9 mouse cellular contexts compared by ENCODE assay signal in the genomic region with DNA sequence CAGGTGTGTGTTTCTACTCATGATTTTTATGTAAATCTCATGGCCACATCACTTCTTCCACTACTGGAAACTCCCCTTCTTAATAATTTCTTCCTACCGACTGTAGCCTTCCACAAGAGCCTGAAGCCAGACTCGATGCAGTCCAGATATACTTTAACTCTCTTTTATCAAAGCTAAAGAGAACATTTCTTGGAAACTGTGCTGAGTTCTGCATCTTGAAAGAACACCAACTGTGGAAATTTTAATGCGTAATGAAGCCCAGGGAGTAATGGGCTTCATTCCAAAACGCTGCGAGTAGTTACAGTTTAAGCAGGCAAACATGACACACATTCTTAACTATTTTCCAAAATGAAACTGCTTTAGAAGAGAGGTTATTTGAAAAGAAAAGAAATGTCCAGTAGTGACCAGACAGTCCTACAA.
A peak's percentile ranks its signal among the peaks of the same experiment; 100 is the strongest.
DNase-seq lines count a peak whose midpoint lies in the region; ATAC-seq and TF ChIP-seq lines count a peak whose summit lies in the region.
"Had no signal": no experiment of that assay in that cellular context is flagged by ENCODE, and none has a peak within 500 bp of the region (broad histone marks: within the 10 kb centered on the region; RNA-seq: fewer than 3 reads in every experiment).

No protein-coding gene starts in this region.

- H3K4me1 ChIP-seq in forebrain, embryonic 14.5 days (ENCODE audit: control insufficient read depth, insufficient read depth, low read length): no peaks in the 10 kb centered on the region
- H3K4me1 ChIP-seq in forebrain, embryonic 10.5 days: no peaks in the 10 kb centered on the region
- peaks cover 4% of the 10 kb centered on the region; the same call in 1 of the 2 replicates for H3K4me1 ChIP-seq in embryonic fibroblast, embryonic 13.5 days (ENCODE audit: control insufficient read depth, insufficient read depth, low read length)
- H3K4me1 ChIP-seq in limb, embryonic 14.5 days (ENCODE audit: control insufficient read depth, insufficient read depth, low read length): 0 out of 2 replicates have a peak, but pooled peaks cover 5% of the 10 kb centered on the region

- no peaks in the 10 kb centered on the region for H3K9me3 ChIP-seq in forebrain, embryonic 14.5 days (replicated peaks; ENCODE audit: control insufficient read depth, low read length)
- no peaks in the 10 kb centered on the region for H3K9me3 ChIP-seq in forebrain, embryonic 10.5 days
- no peaks in the 10 kb centered on the region for H3K9me3 ChIP-seq in limb, embryonic 14.5 days (ENCODE audit: control insufficient read depth, low read length)

- TF ChIP-seq POLR2A in embryonic fibroblast, embryonic 13.5 days (IDR thresholded peaks at IDR 0.05; ENCODE audit: low read depth, low read length): no peak
- no peak for TF ChIP-seq POLR2A in limb, embryonic 14.5 days (IDR thresholded peaks at IDR 0.05; ENCODE audit: borderline replicate concordance, extremely low read depth, insufficient read depth, insufficient read length)

- no peak overlapping the region for H3K27ac ChIP-seq in forebrain, embryonic 14.5 days (ENCODE audit: low read depth, low read length)
- H3K27ac ChIP-seq in forebrain, embryonic 10.5 days: no peak overlapping the region
- H3K27ac ChIP-seq in embryonic fibroblast, embryonic 13.5 days (ENCODE audit: insufficient read depth, low read length): peak overlapping the region; percentile 83
- no peak overlapping the region for H3K27ac ChIP-seq in limb, embryonic 14.5 days (replicated peaks; ENCODE audit: low read depth, low read length)

- TF ChIP-seq CTCF in embryonic fibroblast, embryonic 13.5 days (IDR thresholded peaks at IDR 0.05; ENCODE audit: borderline replicate concordance, insufficient read depth, low read length): no peak

- H3K36me3 ChIP-seq in forebrain, embryonic 14.5 days (ENCODE audit: control insufficient read depth, insufficient read depth, low read length): no peaks in the 10 kb centered on the region
- H3K36me3 ChIP-seq in forebrain, embryonic 10.5 days (replicated peaks): no peaks in the 10 kb centered on the region
- H3K36me3 ChIP-seq in limb, embryonic 14.5 days (ENCODE audit: control insufficient read depth, insufficient read depth, low read length): no peaks in the 10 kb centered on the region

- ATAC-seq in forebrain, embryonic 14.5 days: no peak
- ATAC-seq in limb, embryonic 14.5 days (ENCODE audit: low FRiP score, low read depth): no peak

- DNase-seq in forebrain, embryonic 14.5 days (ENCODE audit: low spot score): peak; percentile 46
- DNase-seq in forebrain, embryonic 10.5 days (ENCODE audit: extremely low spot score, low spot score): no peak
- DNase-seq in left cerebral cortex, postnatal 14 days (ENCODE audit: low spot score in 2 of 2): peak; percentile 15 to 62
- no peak for DNase-seq in left cerebral cortex, postnatal 36 days (ENCODE audit: low spot score in 2 of 2)
- DNase-seq in limb, embryonic 14.5 days (ENCODE audit: low spot score): peak; percentile 79
- no peak for DNase-seq in thymus, postnatal 10 days (ENCODE audit: low spot score in 2 of 2)
- no peak for DNase-seq in adrenal gland, adult 18-20 months (ENCODE audit: low spot score in 2 of 2)
- DNase-seq: B cell, adult 2 months had no signal

- no peak overlapping the region for H3K9ac ChIP-seq in forebrain, embryonic 14.5 days (ENCODE audit: low read length)
- H3K9ac ChIP-seq in limb, embryonic 14.5 days (ENCODE audit: low read depth, low read length, severe bottlenecking): no peak overlapping the region

- H3K27me3 ChIP-seq in forebrain, embryonic 14.5 days (replicated peaks; ENCODE audit: control insufficient read depth, insufficient read depth, low read length): no peaks in the 10 kb centered on the region
- no peaks in the 10 kb centered on the region for H3K27me3 ChIP-seq in forebrain, embryonic 10.5 days (ENCODE audit: poor library complexity, severe bottlenecking)
- no peaks in the 10 kb centered on the region for H3K27me3 ChIP-seq in limb, embryonic 14.5 days (ENCODE audit: control insufficient read depth, insufficient read depth, low read length)

- intact Hi-C loops in left cerebral cortex, postnatal 14 days (cut with DNase I): no loop called here
- intact Hi-C loops in left cerebral cortex, postnatal 36 days (cut with DNase I): no loop called here

- 67% methylated on average over 5 of the region's 5 CpGs for WGBS in forebrain, embryonic 14.5 days
- 93% methylated on average over 5 of the region's 5 CpGs for WGBS in forebrain, embryonic 10.5 days
- 50% methylated on average over 5 of the region's 5 CpGs for WGBS in limb, embryonic 14.5 days

- H3K4me3 ChIP-seq in forebrain, embryonic 14.5 days (ENCODE audit: low read depth, low read length): no peak overlapping the region
- H3K4me3 ChIP-seq in forebrain, embryonic 10.5 days: no peak overlapping the region
- no peak overlapping the region for H3K4me3 ChIP-seq in embryonic fibroblast, embryonic 13.5 days (ENCODE audit: insufficient read depth, low read length)
- H3K4me3 ChIP-seq in limb, embryonic 14.5 days (replicated peaks; ENCODE audit: low read length): no peak overlapping the region

- no peak overlapping the region for H3K4me2 ChIP-seq in forebrain, embryonic 14.5 days (ENCODE audit: low read length)
- no peak overlapping the region for H3K4me2 ChIP-seq in limb, embryonic 14.5 days (replicated peaks; ENCODE audit: low read depth, low read length, severe bottlenecking)

Comparison
In these comparisons a context has a peak if more than half of its experiments do, and no peak if none do; other contexts are left out.
1. DNase-seq: peak in forebrain, embryonic 14.5 days (single experiment), left cerebral cortex, postnatal 14 days (2 of 2) and limb, embryonic 14.5 days (single experiment); none in forebrain, embryonic 10.5 days (single experiment), left cerebral cortex, postnatal 36 days (0 of 2), thymus, postnatal 10 days (0 of 2) and adrenal gland, adult 18-20 months (0 of 2).